Mouse (Mus musculus) bone marrow, adult 2 months (tissue): ENCODE measurements around the gene Fbxo36.

Experiments used
- CTCF ChIP-seq: fragments of 200-500 bp; IDR thresholded peaks from 2 replicates; pipeline ENCODE4 v1.5.1; 2011; ENCODE audit warnings: low read length, control low read depth; ENCODE audit not compliant: control insufficient read depth, insufficient read depth
- POLR2A ChIP-seq: fragments of 200-500 bp; IDR thresholded peaks from 2 replicates; pipeline ENCODE4 v1.6.1; 2011; ENCODE audit warnings: low read depth, mild to moderate bottlenecking, control low read depth, low read length, borderline replicate concordance; ENCODE audit not compliant: control insufficient read depth

GRCm38 (mm10) chr1:84803788-84804187 is 35.9 kb upstream of the Fbxo36 start:
- TF ChIP-seq POLR2A, result no peak
- no peak for TF ChIP-seq CTCF
